Mouse (Mus musculus): Measurements from ENCODE around the gene Plcl2.

DNA sequence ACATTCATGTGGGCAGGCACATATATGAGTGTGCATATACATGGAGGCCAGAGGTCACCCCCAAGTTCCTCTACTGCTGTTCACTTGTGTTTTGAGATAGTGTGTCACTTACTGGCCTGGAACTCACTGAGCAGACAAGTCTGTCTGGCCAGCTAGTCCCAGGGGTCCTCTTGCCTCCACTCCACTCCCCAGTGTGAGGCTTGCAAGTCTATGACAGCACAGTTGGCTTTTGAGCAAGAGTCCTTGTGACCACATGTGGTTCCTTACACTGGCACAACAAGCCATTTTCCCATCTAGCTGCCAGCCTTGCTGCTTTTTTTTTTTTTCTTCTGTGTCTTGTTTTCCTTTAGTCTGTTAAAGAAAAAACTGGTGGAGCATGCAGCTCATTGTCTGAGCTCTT is 148.1 kb downstream of the Plcl2 start:
- TF ChIP-seq CTCF (IDR thresholded peaks at IDR 0.05; ENCODE audit: extremely low read depth, insufficient read depth, insufficient read length, insufficient replicate concordance) (no peak), POLR2A (IDR thresholded peaks at IDR 0.05; ENCODE audit: low read depth, low read length) (no peak)

All from spleen, adult 2 months (tissue).